Mouse (Mus musculus): ENCODE results near the gene Glipr1l2. TPM values are rescaled to one million over a fixed set of nuclear protein-coding genes. Genes with fewer than 3 reads are reported as not detected.

The Glipr1l2 gene
- polyA plus RNA-seq, 1 experiment = not detected

GRCm38 (mm10) chr10:112139834-112140233, 56.7 kb downstream of the Glipr1l2 start:
- H3K36me3 ChIP-seq (ENCODE audit: control insufficient read depth, insufficient read depth, low read length) = no peaks in the 10 kb centered on the region
- H3K4me3 ChIP-seq (ENCODE audit: insufficient read depth, low read depth, low read length) = no peak overlapping the region
- no peak for DNase-seq
- no peaks in the 10 kb centered on the region for H3K27me3 ChIP-seq (replicated peaks; ENCODE audit: control insufficient read depth, insufficient read depth, low read length)
- TF ChIP-seq POLR2A (IDR thresholded peaks at IDR 0.05; ENCODE audit: low read depth, low read length) = no peak
- TF ChIP-seq CTCF (conservative IDR thresholded peaks at IDR 0.05; ENCODE audit: insufficient read depth, insufficient read length, low read depth, low read length) = no peak
- no peak overlapping the region for H3K27ac ChIP-seq (ENCODE audit: insufficient read depth, low read depth, low read length)
- 68% methylated on average over 2 of the region's 2 CpGs for WGBS
- no peaks in the 10 kb centered on the region for H3K4me1 ChIP-seq (ENCODE audit: control insufficient read depth, insufficient read depth, low read length)

Other genes starting within 250 kb of the Glipr1l2 start
- gene Krr1, start 110.7 kb upstream of the Glipr1l2 start, polyA plus RNA-seq (2012; rRNA removed) = 7.8 and 8.5 TPM in 2 replicates
- gene Glipr1, start 80.7 kb upstream of the Glipr1l2 start, polyA plus RNA-seq (2012; rRNA removed) = 1.7 and 4.9 TPM in 2 replicates
- not detected in 2 replicates for gene Glipr1l1, start 23.2 kb upstream of the Glipr1l2 start, polyA plus RNA-seq (2012; rRNA removed)
- gene Glipr1l3, start 77.0 kb downstream of the Glipr1l2 start, polyA plus RNA-seq (2012; rRNA removed) = not detected in 2 replicates
- 0.05 and 0.12 TPM in 2 replicates for gene Caps2, start 80.3 kb downstream of the Glipr1l2 start, polyA plus RNA-seq (2012; rRNA removed)
- gene Kcnc2, start 187.8 kb downstream of the Glipr1l2 start, polyA plus RNA-seq (2012; rRNA removed) = 1.4 and 1.7 TPM in 2 replicates

All from kidney, adult 2 months (tissue).